Mouse (Mus musculus): Measurements from ENCODE around the gene Cdc6. TPM values are rescaled to one million over a fixed set of nuclear protein-coding genes. Genes with fewer than 3 reads are reported as not detected.

Cdc6 gene
- 38.0 and 43.1 TPM in 2 replicates for polyA plus RNA-seq (2016; fragmentation: Nextera tagmentation; extraction: Ambion mirVana)

- peak within 1 kb of the TSS; percentile 97 for H3K4me2 ChIP-seq
- peaks cover 31% of the 10 kb centered on the region for H3K4me1 ChIP-seq
- peak within 1 kb of the TSS; percentile 64 for H3K9ac ChIP-seq
- H3K36me3 ChIP-seq (replicated peaks): peaks cover 24% of the 10 kb centered on the region
- ATAC-seq (ENCODE audit: low FRiP score): peak; percentile 98
- no peaks in the 10 kb centered on the region for H3K27me3 ChIP-seq
- under 1% methylated on average over 49 of the region's 49 CpGs for WGBS
- 0 out of 2 replicates have a peak within 1 kb of the TSS, but pooled peaks have one; percentile 46 for H3K27ac ChIP-seq
- no peaks in the 10 kb centered on the region for H3K9me3 ChIP-seq
- peak within 1 kb of the TSS; percentile 65 for H3K4me3 ChIP-seq (replicated peaks)
These were observed at the start of gene Cdc6 for GRCm38 (mm10) chr11:98907437-98908173. Gene Cdc6, plus strand, starts transcription at chr11:98907801.

DNA sequence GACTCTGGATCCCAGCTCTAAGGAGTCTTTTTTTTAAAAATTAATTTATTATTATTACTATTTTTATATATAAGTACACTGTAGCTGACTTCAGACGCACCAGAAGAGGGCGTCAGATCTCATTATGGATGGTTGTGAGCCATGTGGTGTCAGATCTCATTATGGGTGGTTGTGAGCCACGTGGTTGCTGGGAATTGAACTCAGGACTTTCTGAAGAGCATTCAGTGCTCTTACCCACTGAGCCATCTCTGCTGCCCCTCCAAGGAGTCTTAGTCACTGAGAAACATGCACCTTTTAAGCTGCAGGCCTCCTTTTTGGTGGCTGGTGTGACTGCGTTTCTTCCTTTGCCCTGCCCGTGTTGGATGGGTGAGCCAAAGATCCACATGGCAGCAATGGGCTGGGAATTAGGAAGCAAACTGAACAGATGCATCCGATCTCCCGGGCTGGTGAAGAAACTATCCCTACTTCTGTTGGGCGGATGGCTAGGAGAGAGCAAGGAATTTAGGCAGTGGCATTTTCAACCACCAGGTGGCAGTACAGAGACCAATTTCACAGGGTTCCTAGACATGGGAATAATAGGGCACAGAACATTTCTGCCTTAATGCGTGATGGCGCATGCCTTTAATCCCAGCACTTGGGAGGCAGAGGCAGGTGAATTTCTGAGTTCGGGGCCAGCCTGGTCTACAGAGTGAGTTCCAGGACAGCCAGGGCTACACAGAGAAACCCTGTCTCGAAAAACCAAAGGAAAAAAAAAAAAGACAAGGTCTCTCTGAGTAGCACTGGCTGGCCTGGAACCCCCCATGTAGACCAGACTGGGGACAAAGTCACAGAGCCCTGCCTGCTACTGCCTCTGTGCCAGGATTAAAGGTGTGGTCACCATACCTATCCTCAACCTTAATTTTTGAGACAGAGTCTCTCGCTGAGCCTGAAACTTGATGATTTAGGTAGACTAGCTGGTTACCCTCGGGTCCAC is 48.6 kb upstream of the Cdc6 start:
- Histone ChIP-seq H3K4me3 (replicated peaks) (no peak overlapping the region), H3K27me3 (peaks cover 10% of the 10 kb centered on the region; the same call in 1 of the 2 replicates), H3K27ac (no peak overlapping the region), H3K4me2 (no peak overlapping the region), H3K36me3 (replicated peaks) (no peaks in the 10 kb centered on the region), H3K9me3 (no peaks in the 10 kb centered on the region), H3K9ac (no peak overlapping the region), H3K4me1 (peaks cover 6% of the 10 kb centered on the region)
- ATAC-seq (ENCODE audit: low FRiP score): no peak
- WGBS: 39% methylated on average over 14 of the region's 14 CpGs

DNA sequence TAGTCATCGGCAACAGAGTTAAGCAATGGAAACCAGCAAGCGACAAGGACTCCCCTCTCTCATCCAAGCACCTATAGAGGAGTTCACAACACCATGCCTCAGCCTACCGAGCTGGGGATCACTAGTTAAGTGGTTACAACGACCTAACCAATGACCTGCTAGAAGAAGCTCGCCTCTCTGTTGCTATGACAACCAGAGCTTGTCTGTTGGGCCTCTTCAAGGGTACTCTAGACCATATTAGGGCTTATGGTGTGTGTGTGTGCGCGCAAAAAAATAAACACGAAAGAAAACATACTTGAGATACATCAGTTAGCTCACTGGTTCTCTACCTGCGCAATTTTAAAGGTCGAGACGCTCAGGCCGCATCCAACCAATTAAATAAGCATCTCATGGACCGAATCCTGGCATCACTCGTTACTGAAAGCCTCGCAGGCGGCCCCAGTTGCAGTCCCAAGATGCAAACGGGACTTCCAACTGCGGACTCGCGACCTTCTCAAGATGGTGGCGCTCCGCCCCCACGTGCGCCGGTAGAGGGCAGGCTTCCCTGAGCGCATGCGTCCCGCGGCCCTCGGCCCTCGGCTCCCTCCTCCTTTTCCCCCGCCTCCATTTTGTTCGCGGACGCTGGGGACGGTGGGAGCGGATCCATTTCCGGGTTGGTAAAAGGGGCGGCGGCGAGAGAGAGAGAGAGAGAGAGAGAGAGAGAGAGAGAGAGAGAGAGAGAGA is 44.4 kb upstream of the Cdc6 start, which contains the start of gene Wipf2:
Wipf2 (plus strand) TSS at position 611 of the 723 bp plus-strand sequence.
- Histone ChIP-seq H3K9ac (peak within 1 kb of the TSS; percentile 74), H3K27ac (peak within 1 kb of the TSS; percentile 94), H3K36me3 (replicated peaks) (peaks cover 15% of the 10 kb centered on the region), H3K4me2 (peak within 1 kb of the TSS; percentile 77), H3K9me3 (no peaks in the 10 kb centered on the region), H3K4me3 (replicated peaks) (peak within 1 kb of the TSS; percentile 64), H3K27me3 (peaks cover 2% of the 10 kb centered on the region; the same call in 1 of the 2 replicates), H3K4me1 (peaks cover 19% of the 10 kb centered on the region)
- ATAC-seq (ENCODE audit: low FRiP score): peak; percentile 95
- WGBS: 7% methylated on average over 41 of the region's 41 CpGs

DNA sequence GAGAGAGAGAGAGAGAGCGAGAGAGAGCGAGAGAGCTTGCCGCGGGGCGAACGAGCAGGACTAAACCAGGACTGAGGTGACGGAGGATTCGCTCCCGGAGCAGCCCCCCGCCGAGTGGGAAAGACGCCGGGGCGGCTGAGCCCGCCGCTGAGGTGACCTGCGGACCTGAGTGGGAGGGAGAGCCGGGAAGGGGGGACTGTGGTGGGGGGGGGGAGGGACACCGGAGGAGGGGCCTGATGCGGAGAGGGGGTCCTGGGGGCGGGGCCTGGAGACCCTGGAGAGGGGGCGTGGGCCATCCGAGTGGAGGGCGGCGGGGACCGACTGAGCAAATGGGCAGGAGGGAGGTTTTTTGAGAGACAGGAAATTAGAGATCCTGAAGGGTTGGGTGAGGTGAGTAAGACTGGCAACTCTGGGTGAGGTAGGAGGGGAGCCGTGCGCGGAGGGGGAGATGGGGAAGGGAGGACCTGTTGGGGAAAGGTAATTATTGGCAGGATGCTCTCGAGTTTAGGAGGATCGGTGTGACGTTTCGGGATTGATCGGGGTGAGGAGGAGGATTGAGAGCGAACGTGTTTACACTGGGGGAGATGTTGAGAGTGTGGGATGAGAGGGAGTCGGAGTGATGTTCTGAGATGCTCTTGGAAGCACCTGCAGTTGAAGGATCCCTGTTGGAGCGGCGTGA is 43.7 kb upstream of the Cdc6 start:
- H3K4me3 ChIP-seq (replicated peaks): peak overlapping the region; percentile 64
- H3K9ac ChIP-seq: peak overlapping the region; percentile 74
- peak overlapping the region; percentile 94 for H3K27ac ChIP-seq
- H3K36me3 ChIP-seq (replicated peaks): peaks cover 19% of the 10 kb centered on the region
- H3K9me3 ChIP-seq: no peaks in the 10 kb centered on the region
- peaks cover 2% of the 10 kb centered on the region; the same call in 1 of the 2 replicates for H3K27me3 ChIP-seq
- 0% methylated on average over 38 of the region's 39 CpGs for WGBS
- peaks cover 19% of the 10 kb centered on the region for H3K4me1 ChIP-seq
- peak; percentile 79 for ATAC-seq (ENCODE audit: low FRiP score)
- peak overlapping the region; percentile 77 for H3K4me2 ChIP-seq

DNA sequence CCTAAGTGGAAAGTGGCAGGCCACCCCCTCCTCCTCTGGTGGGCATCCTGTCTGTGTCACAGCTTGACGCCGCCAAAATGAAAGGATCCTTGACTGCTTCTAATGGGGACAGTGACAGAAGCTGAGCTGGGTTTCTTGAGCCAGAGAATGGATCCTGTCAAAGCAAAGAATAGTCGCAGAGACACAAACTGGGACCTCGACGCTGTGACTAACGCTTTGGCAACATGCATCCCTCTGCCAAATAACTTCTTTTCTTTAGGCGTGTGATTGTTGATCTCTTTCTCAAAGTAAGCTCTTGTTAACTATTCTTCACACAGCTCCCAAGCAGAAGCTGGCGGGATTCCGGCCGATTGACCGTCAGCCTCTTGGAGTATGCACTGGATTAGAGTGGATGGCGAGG is 40.3 kb upstream of the Cdc6 start:
- 58% methylated on average over 12 of the region's 12 CpGs for WGBS
- no peaks in the 10 kb centered on the region for H3K27me3 ChIP-seq
- peaks cover 33% of the 10 kb centered on the region for H3K36me3 ChIP-seq (replicated peaks)
- H3K9me3 ChIP-seq: no peaks in the 10 kb centered on the region
- no peak for ATAC-seq (ENCODE audit: low FRiP score)
- no peak overlapping the region for H3K9ac ChIP-seq
- H3K27ac ChIP-seq: no peak overlapping the region
- no peak overlapping the region for H3K4me3 ChIP-seq (replicated peaks)
- peaks cover 20% of the 10 kb centered on the region for H3K4me1 ChIP-seq
- H3K4me2 ChIP-seq: no peak overlapping the region

DNA sequence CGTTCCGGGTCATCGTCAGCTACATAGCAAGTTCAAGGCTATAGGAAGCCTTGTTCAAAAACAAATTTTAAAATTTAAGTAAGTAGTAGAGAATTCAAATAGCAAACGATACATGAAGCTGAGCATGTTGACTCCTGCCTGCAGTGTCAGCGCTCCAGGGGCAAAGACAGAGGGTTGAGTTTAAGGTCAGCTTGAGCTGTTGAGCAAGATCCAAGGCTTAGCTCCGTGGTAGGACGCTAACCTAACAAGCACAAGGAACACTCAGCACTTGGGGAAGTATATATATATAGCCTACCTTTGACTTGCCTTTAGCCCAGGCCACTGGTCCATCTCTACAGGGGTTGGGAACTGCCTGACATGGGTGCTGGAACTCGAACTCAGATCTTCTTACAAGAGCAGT is 37.7 kb upstream of the Cdc6 start:
- no peak overlapping the region for H3K9ac ChIP-seq
- peaks cover 7% of the 10 kb centered on the region; the same call in 1 of the 2 replicates for H3K4me1 ChIP-seq
- H3K36me3 ChIP-seq (replicated peaks): peaks cover 41% of the 10 kb centered on the region
- no peak for ATAC-seq (ENCODE audit: low FRiP score)
- no peaks in the 10 kb centered on the region for H3K27me3 ChIP-seq
- no peaks in the 10 kb centered on the region for H3K9me3 ChIP-seq
- H3K4me3 ChIP-seq (replicated peaks): no peak overlapping the region
- no peak overlapping the region for H3K4me2 ChIP-seq
- H3K27ac ChIP-seq: no peak overlapping the region
- 95% methylated on average over 8 of the region's 8 CpGs for WGBS

- 75% methylated on average over 5 of the region's 5 CpGs for WGBS
- peaks cover 7% of the 10 kb centered on the region; the same call in 1 of the 2 replicates for H3K4me1 ChIP-seq
- H3K27me3 ChIP-seq: no peaks in the 10 kb centered on the region
- H3K27ac ChIP-seq: no peak overlapping the region
- H3K9me3 ChIP-seq: no peaks in the 10 kb centered on the region
- no peak for ATAC-seq (ENCODE audit: low FRiP score)
- H3K4me3 ChIP-seq (replicated peaks): no peak overlapping the region
- no peak overlapping the region for H3K9ac ChIP-seq
- peaks cover 41% of the 10 kb centered on the region for H3K36me3 ChIP-seq (replicated peaks)
- H3K4me2 ChIP-seq: no peak overlapping the region
These were observed 36.8 kb upstream of the Cdc6 start for GRCm38 (mm10) chr11:98870791-98871190.

DNA sequence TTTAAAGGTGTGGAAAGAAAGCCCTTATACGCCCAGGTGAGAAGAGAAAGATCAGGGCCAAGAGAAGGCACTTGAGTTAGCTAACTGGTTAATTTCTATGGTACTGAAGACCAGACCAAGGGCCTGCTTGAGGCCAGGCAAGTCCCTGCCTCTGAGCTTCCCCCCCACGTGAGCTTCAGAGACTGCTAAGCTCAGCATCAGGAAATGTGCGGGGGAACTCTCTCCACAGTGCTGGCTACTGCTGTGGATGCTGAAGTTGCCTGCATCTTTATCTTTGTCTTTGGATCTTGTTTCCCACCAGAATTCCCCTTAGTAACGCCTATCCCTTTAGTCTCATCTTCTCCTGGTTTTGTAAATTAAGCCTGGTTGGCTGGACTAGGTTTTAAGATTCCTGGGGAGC is 36.2 kb upstream of the Cdc6 start:
- Histone ChIP-seq H3K9ac (no peak overlapping the region), H3K4me3 (replicated peaks) (no peak overlapping the region), H3K9me3 (no peaks in the 10 kb centered on the region), H3K27ac (no peak overlapping the region), H3K4me2 (no peak overlapping the region), H3K27me3 (no peaks in the 10 kb centered on the region), H3K4me1 (peaks cover 7% of the 10 kb centered on the region; the same call in 1 of the 2 replicates), H3K36me3 (replicated peaks) (peaks cover 41% of the 10 kb centered on the region)
- WGBS: 68% methylated on average over 4 of the region's 4 CpGs
- no peak for ATAC-seq (ENCODE audit: low FRiP score)

DNA sequence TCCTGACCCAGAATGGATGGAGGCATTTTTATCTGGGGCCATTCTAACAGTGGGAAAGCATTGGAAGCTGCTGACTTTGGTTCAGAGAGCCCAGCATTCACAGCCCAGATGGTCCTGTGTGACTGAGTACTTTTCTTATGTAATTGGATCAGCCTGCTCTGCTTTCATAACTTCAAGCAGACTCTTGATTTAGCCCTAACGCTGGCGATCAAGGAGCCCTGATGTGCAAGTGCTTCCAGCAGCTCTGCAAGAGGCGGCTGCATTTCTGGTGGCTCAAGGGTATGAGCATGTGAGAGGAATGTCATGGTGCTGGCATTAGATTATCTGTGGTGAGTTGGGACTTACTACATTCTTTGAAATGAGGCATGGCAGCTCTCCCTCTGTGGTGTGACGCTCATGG is 35.6 kb upstream of the Cdc6 start:
- no peak overlapping the region for H3K27ac ChIP-seq
- peaks cover 36% of the 10 kb centered on the region for H3K36me3 ChIP-seq (replicated peaks)
- no peak overlapping the region for H3K4me3 ChIP-seq (replicated peaks)
- H3K27me3 ChIP-seq: no peaks in the 10 kb centered on the region
- H3K9ac ChIP-seq: no peak overlapping the region
- ATAC-seq (ENCODE audit: low FRiP score): no peak
- 69% methylated on average over 4 of the region's 4 CpGs for WGBS
- H3K9me3 ChIP-seq: no peaks in the 10 kb centered on the region
- no peak overlapping the region for H3K4me2 ChIP-seq
- H3K4me1 ChIP-seq: peaks cover 7% of the 10 kb centered on the region; the same call in 1 of the 2 replicates

DNA sequence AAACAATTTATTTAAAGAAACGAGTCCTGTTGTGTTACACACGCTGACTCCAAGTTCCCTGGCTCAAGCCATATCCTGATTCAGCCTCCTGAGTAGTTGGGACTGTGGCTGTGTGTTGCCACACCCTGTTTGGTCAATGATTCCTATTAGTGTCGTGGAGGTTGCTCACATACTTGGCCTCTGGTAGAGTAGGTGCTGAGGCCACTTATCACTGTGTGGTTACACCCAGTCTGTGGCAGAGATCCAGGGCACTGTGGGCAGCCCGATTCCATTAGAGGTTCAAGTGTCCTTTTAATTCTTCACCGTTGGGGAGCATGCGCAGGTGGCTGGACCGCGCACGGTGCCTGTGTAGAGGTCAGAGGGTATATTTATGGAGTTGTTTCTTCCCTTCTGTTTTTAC is 33.7 kb upstream of the Cdc6 start:
- Histone ChIP-seq H3K4me3 (replicated peaks) (no peak overlapping the region), H3K36me3 (replicated peaks) (peaks cover 22% of the 10 kb centered on the region; the same call in 1 of the 2 replicates), H3K27ac (no peak overlapping the region), H3K27me3 (no peaks in the 10 kb centered on the region), H3K9ac (no peak overlapping the region), H3K4me2 (no peak overlapping the region), H3K9me3 (no peaks in the 10 kb centered on the region), H3K4me1 (peaks cover 2% of the 10 kb centered on the region; the same call in 1 of the 2 replicates)
- no peak for ATAC-seq (ENCODE audit: low FRiP score)
- 96% methylated on average over 9 of the region's 9 CpGs for WGBS

DNA sequence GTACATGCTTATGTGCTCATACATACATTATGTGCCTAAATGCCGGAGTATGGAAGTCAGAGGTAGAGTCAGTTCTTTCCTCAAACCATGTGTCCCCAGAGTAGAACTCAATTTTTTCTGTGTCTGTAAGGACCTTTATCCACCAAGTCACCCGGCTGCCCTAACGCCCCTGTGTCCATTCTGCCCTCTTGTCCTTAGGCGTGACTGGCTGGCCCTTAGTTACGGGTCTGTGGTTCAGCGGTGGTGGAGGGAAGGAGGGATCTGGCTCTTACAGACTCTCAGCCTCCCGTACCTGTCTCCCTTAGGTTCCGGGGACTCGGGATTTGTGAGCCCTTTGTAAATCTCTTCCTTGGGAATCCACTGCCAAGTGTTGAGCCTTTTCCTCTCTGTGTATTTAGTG is 30.6 kb upstream of the Cdc6 start:
- no peak for ATAC-seq (ENCODE audit: low FRiP score)
- Histone ChIP-seq H3K4me2 (no peak overlapping the region), H3K4me3 (replicated peaks) (no peak overlapping the region), H3K36me3 (replicated peaks) (peaks cover 14% of the 10 kb centered on the region), H3K9ac (no peak overlapping the region), H3K27ac (no peak overlapping the region), H3K9me3 (no peaks in the 10 kb centered on the region), H3K27me3 (no peaks in the 10 kb centered on the region), H3K4me1 (no peaks in the 10 kb centered on the region; the same call in 1 of the 2 replicates)
- 72% methylated on average over 9 of the region's 9 CpGs for WGBS
